In the genomic region with DNA sequence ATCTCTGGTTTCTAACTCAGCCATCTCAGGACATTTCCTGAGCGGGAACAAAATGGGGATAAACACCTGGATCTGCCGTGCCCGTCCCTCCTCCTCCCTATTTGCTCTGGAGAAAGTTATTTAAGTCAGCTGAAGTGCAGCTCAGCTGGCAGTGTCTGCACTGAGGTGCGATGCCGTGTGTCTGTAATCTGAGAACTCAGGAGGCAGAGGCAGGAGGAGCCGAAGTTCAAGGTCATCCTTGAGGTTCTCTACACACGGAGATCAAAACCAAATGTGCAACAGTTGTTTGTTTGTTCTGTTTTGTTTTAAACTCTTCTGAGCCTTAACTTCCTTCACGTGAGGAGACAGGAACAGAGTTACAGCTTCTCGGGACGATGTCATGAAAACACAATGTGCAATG, we compare ENCODE assay signal across 19 mouse cellular contexts.
"Had no signal": no experiment of that assay in that cellular context is flagged by ENCODE, and none has a peak within 500 bp of the region (broad histone marks: within the 10 kb centered on the region; RNA-seq: fewer than 3 reads in every experiment).

No protein-coding gene starts in this region.

- DNase-seq: gastrocnemius, postnatal 14 days; heart, adult 18-20 months; heart, postnatal 10 days; heart, postnatal 4 days; kidney, adult 18-20 months; kidney, adult 8-10 months; kidney, postnatal 25 days; kidney, postnatal 4 days; liver; liver, embryonic 13.5 days had no signal

- H3K27ac ChIP-seq: hindbrain, embryonic 10.5 days; hindbrain, embryonic 12.5 days; hindbrain, embryonic 14.5 days; intestine, embryonic 15.5 days; layer of hippocampus, adult 2 months; left cerebral cortex, adult 2 months; limb, embryonic 10.5 days; limb, embryonic 12.5 days; liver, embryonic 13.5 days; liver, embryonic 15.5 days had no signal

- H3K4me3 ChIP-seq: hindbrain, embryonic 10.5 days; hindbrain, embryonic 12.5 days; intestine, embryonic 15.5 days; layer of hippocampus, adult 2 months; left cerebral cortex, adult 2 months; limb, embryonic 10.5 days; limb, embryonic 12.5 days; liver, embryonic 13.5 days; liver, embryonic 15.5 days had no signal
